Mouse (Mus musculus): Measurements from ENCODE around the gene Ncor1.
"Not testable (repeated sequence)": the region's sequence is repeated elsewhere in the genome, so short reads cannot be mapped to it uniquely, and the experiment has no call there.

Gene Ncor1

DNA sequence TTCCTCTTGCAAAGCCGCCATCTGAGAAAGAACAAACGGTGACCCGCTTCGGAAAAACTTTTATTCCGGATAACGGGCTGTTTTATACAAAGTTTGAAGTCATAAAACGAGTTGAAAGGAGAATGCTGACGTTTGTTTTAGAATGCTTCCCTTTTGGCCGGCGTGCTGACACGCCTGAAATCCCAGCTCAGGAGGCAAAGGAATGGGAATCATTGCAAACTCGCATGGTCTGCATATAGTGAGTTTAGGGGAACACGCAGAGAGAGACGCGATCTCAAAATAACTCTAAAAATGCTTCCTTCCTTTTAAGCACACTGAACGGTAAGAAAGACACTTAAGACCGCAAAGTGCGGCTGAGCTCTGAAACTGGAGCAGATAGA lies 460 bp downstream of the Ncor1 start:
- DNase-seq = no peak

DNA sequence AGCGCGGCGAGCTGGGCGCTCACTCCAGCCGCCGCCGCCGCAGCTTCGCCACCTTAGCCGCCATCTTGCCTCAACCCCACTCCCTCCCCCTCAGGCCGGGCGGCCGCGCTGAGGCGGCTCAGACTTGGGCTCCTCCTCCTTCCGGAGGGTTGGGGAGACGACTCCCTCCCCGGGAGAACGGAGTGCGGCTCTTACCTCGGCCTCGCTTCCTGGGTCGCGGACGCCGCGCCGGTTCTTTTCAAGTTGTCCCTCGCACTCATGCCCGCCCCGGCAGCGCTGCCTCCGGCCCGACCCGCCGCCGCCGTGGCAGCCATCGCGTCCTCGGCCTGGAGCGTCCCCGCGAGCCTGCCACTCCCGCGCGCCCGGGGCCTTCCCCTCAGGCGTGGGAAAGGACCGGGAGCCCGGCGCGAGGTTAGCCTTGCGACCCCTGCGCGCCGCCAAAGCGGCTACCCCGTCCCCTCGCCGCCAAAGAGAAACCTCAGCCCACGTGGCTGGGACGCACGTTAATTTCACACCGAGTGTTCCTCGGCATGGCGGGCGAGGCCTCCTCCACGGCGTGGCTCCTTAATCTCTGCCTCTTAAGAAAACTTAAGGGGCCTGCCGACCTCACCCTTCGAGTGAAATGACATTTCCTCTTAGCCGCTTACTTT lies 975 bp downstream of the Ncor1 start:
- DNase-seq = peak; percentile 89

DNA sequence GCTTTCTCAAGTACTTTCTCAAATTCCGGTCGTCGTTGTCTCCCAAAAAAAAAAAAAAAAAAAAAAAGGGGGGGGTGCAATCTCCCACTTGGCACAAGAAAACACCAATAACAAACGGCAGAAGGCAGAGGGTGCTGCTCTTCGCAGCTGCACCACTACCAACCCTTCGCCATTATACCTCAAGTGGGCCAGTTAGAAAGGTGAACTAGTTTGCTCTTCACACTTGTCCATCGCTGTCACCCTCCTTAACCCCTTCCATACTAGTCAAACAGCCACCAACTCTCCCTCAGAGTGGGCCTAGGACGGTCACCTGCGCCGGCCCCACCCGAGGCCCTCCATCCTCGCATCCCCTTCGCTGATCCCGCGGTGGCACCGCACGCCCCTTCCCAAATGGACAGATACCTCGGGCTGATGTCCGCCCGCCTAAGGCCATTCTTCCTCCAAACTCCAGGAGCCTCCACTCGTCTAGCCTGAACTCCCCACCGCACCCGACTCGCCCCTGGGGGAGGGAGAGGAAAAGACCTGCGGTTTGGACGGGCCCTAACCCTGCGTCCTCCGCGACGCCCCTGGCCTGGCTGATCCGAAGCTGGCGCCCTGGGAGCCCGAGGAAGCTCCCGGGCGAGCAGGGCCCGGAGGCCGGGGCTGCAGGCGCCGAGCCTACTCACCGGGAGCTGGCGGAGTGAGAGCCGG lies 1.7 kb downstream of the Ncor1 start:
- DNase-seq = peak; percentile 55 to 61

DNA sequence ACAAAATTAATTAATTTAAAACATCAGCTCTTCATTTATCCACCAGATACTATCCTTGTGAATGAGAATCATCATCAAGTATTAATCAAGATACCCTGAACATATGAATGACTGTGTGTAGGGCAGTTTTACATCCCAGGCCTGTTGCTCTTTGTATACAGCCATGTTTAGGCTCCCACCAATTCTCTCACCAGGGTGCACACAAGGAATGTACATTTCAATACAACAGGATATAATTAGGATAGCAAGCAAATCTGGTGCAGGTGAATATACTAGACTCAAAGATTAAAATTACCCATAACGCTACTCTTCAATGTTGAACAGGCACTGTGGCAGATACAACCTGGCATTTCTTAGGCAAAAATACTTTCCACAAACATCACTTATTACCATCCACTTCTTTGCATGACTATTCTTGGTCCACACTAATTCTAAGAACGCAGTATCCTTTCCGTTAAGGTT lies 2.3 kb downstream of the Ncor1 start:
- no peak for DNase-seq

DNA sequence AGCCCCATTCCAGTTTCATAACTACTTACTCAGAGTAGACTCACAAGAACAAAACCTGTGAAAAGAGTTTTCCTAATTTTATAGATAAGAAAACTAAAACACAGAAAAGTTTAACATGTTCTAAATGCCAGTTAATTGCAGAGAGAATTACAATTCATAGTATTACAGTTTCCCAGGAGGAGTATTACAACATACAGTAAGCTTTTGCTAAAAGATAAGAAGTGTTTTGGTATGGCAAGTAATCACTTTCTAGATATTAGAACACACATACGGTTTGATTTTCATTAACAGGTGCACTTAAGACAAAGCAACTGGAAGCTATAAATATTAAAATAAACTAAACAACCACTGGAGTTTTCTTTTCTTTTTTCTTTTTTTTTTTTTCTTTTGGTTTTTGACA lies 3.1 kb downstream of the Ncor1 start:
- DNase-seq = no peak

DNA sequence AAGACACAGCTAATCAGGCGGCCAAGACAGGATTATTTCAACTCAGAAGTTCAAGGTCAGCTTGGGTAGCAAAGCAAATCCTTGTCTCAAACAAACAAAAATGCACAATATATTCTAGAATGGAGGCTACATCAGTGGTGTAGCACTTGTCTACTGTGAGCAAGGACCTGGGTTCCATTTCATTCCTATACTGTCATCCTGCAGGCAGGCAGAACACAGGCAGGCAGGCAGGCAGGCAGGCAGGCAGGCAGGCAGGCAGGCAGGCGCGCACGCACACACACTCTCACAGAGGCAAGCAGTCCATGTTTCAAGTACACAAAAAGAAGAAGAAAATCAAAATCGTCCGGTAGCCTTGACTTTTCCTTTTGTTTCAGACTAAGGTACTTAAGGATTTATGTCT lies 9.4 kb downstream of the Ncor1 start:
- no peak for DNase-seq

DNA sequence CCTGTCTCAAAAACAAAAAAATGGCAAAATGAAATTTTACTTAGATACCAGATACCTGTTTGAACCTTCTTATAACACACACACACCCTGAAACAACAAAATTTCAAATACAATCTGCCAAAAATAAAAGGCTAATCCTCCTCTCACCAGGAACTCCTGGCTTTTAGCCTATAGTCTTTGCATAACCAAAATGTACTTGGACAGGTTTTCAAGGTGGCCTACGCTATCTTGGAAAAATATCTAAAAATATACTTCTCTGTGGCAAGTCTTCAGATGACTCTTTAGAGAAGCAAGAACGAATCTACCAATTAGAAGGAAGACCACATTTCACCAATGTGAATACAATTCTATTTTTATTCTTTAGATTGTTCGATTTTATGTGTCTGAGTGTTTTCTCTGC lies 12.5 kb downstream of the Ncor1 start:
- peak in 1 of 2 experiments; percentile 40 for DNase-seq

DNA sequence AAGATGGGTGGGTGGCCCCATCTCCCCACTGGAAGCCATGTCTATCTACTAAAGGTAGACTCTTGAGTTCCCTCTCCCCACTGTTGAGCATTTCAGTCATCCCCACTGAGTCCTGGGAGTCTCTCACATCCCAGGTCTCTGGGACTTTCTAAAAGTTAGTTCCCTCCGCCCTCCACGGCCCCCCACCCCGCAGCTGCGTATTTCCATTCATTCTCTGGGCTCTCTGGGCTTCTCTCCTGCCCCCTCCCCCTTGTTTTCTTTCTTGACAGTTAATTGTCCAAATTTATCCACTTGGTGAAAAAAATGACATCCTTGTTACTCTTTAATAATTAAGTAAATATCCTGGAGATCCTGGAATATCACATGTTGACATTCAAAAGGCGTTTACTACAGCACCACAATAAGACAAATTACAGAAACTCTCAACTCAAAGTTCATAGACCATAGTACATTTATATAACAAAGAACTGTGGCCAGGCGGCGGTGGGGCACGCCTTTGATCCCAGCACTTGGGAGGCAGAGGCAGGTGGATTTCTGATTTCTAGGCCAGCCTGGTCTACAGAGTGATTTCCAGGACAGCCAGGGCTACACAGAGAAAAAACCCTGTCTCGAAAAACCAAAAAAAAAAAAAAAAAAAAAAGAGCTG lies 17.5 kb downstream of the Ncor1 start:
- DNase-seq = no peak

DNA sequence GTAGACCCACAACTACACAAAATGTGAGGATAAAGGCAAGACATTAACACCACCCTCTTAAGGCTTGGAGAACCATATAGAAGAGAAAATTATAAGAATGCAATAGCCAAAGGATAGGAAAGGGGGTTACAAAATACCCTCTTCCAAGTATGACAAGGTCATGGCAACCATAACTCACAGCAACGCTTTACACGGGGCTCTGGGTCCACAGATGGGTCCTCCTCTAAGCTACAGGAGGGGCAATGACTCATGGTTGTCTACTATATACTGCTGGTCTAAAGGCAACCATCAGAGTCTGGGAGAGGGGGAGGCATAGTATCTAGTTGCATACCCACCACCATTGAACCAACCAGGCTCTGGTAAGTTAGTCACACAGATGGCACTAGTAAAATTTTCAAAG lies 26.1 kb downstream of the Ncor1 start:
- no peak for DNase-seq

DNA sequence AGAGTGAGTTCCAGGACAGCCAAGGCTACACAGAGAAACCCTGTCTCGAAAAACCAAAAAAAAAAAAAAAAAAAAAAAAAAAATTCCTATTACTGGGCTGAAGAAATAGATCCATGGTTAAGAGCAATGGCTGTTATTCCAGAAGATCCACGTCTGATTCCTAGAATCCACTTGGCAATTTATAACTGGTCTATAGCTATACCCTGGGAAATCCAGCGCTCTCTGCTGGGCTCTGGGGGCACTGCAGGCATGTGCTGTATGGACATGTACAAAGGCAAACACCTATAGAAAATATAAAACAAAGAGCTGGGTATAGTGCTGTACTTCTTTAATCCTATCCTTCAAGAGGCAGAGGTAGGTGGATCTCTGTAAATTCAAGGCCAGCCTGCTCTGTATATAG lies 31.2 kb downstream of the Ncor1 start:
- peak in 1 of 2 experiments; percentile 38 for DNase-seq

DNA sequence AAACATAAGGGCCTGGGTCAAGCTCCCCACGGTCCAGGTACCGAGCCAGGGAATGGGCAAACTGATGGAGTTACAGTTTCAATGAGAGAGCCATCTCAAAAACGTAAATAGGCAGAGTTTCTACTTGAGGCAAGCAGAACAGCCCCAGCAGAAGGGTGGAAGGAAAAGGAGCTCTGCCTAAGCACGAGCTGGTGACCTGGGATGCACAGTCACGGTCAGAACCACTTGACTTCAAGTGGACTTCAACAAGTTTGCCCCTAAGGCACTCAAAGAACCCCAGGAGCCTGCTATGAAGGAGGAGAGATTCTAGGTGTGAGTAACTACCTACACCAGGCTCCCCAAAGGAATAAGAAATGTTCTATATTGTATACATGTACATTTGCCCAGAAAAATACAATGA lies 32.1 kb downstream of the Ncor1 start:
- no peak for DNase-seq

DNA sequence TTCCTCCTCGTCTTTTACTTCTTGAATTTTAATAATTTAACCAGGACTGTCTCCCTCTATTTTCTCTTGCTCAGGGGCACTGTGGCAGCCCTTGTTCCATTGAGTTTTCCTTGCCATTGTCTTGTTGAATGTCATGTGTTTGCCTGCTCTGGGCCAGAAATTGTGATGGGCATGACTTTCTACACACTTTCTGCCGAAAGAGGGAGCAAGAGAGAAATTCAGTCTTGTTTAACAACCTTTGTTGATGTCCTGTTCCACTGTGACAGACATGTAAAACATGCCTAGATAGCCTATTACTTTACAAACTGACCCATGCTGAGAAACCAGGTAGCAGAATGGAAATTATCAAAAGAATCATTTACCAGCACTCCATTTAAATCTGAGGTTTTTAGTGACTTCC lies 33.8 kb downstream of the Ncor1 start:
- peak in 1 of 2 experiments; percentile 17 for DNase-seq

DNA sequence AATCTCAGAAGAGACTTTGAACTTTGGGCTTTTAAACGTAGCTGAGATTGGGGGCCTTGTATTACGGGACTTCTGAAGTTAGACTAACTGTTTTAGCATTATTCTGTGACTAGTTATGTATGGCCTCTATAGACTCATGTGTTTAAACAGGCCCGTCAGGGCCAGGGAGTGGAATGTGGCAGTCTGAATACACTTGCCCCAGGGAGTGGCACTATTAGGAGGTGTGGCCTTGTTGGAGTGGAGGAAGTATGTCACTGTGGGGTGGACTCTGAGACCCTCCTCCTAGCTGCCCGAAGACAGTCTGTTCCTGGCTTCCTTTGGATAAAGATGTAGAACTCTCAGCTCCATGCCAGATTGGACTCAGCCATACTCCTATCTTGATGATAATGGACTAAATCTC lies 43.3 kb downstream of the Ncor1 start:
- no peak for DNase-seq

DNA sequence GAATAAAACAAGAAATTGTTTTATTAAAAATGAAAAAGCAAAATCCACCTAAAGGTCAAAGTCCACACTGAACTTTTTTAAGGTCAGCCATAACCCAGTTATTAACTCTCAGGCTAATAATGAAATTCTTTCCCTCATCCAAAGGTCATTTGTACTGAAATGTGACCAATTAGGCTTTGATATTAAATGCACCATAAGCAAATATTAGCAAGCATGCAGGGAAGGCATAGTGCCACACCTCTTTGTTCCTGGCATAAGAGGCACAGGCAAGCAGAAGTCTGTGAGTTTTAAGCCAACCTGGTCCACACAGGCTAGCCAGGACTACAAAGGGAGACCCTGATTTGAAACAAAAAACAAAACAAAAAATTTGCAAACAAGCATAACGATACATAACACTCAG lies 48.7 kb downstream of the Ncor1 start:
- DNase-seq = no peak

DNA sequence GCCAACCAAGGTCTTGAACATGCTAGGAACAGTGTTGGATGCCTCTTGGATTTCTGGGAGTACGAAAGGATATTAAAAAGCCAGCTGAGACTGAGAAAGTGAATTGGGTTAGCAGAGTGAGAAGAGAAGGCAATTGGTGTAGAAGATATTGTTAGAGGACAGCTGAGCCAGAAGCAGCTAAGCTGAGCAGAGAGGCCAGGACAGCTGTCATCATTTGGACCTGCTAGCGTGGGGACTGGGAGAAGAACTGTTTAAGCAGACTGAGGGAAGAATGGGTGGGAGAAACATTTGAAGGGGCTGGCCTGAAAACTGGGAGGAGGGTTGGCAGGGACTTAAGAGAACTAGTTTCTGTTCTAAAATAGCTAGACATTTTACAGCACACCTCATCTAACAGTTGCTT lies 49.5 kb downstream of the Ncor1 start:
- no peak for DNase-seq

DNA sequence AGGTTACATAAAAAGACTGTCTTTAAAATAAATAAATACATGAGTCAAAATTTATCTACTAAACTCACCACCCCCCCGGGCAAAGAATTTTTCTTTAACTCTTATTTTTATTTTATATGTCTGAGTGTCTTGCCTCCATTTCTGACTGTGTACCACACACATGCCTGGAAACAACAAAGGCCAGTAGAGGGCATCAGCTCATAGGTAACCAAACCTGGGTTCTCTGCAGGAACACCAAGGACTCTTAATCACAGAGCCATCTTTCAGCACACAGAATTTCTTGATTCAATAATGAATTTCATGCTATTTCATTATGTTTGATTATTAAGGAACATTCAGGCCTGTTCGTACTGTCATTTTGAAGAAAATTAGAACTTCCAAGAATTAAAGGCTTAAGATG lies 61.9 kb downstream of the Ncor1 start:
- DNase-seq = peak; percentile 71 to 73

DNA sequence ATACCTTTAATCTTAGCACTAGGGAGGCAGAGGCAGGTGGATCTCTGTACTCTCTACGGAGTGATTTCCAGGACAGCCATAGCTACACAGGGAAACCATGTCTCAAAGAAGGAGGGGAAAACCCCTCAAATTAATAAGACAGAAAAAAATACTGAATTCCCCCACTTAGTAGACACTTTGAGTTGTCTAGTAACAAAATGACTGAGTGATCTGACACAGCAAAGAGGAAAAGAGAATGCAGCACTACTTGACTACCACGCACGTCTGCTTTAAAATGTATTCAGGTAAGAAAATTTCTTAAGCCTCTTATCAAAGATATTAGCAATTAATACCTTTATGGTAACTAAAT lies 70.0 kb downstream of the Ncor1 start:
- DNase-seq = no peak

DNA sequence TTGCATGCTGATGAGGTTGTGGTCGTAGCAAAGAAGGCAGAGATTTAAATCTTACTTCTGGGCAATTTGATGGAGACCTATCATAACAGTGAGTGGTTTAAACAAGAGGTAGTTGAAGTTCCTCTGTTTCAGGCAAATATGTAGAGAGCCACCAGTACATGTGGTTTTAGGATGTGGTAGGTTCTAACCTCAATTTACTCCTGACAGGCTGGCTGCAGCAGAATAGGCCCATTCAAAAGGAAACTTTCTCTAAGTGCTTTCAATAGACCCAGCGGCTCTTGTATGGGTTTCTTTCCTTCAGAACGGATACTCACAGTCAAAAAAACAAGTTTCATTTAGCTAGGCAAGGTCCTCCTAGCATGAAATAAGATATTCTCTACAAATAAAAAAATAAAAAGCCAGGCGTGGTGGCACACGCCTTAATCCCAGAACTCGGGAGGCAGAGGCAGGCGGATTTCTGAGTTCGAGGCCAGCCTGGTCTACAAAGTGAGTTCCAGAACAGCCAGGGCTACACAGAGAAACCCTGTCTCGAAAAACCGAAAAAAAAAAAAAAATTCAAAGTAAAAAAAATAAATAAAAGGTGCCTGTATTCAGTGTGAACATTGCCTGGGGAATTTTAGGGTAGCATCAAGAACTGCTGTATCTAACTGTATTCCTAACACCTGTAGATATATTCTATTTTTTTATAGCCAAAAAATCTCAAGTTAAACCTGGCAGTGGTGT lies 70.6 kb downstream of the Ncor1 start:
- no peak for DNase-seq

DNA sequence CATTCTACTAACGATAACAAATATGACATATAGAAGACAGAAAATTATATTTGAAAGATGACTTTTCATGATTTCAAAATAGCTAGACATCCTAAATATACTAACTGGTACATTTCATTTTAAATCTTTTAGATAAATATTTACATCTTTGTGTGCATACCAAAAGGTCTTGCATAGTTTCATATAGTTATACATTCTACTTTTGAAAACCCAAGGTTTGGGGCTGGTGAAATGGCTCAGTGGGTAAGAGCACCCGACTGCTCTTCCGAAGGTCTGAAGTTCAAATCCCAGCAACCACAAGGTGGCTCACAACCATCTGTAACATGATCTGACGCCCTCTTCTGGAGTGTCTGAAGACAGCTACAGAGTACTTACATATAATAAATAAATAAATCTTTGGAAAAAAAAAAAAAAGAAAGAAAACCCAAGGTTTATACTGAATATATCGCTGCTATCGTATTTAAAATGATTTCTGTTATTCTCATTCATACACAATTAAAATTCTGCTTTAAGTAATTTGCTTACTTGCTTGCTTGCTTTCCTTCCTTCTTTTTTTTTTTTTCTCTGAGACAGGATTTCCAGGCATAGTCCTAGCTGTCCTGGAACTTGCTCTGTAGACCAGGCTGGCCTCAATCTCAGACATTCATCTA lies 81.0 kb downstream of the Ncor1 start:
- not testable (repeated sequence) for DNase-seq

DNA sequence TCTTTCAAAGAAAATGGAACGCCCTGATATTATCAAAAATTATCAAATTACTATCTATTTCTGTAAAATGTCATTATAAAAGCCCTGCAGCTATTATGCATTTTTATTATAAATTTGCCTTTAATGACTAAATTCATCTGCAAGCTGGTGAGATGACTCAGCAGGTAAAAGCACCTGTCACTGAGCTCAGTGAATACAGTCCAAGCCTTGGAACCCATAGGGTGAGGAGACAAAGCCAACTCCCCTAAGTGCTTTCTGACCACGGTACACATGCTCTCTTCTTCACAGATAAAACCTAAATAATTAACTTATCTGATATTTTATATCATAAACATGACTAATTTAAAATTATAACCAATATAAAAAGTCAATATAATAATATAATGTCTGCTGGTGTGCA lies 86.6 kb downstream of the Ncor1 start:
- DNase-seq = peak in 1 of 2 experiments; percentile 40

DNA sequence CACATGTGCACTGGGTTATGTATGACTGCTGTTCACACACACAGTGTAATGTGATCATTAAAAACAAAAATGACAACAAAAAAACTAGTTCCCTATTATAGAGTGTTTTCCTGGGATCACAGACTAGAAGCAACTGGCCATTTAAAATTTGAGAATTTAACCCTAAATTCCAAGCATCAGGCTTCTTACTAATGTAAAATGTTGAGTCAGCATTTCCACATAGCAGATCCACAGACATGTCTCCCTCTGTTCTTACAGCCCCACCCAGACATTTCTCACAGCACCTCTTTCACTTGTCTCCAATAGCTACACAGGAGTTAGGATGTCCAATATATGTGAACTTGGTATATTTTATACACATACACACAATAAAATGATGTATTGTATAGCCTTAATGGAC lies 88.4 kb downstream of the Ncor1 start:
- DNase-seq = no peak

DNA sequence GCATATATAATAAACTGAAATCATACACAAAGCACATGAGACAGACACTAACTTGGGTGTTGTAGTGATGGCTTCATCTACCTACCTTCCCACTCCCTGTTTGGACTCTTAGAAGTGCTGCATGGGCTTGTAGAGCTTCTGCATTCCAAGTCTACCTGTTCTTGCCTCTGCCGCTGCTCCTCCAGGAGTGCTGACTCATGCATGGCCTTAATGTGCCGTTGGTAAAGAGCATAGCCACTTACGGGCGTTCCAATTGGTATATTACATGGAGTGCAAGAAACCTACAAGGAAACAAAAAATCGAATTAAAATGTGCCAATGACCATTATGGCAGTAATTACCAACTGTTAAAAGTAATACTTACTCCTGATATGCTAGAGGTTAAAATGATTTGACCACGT lies 91.5 kb downstream of the Ncor1 start:
- no peak for DNase-seq

DNA sequence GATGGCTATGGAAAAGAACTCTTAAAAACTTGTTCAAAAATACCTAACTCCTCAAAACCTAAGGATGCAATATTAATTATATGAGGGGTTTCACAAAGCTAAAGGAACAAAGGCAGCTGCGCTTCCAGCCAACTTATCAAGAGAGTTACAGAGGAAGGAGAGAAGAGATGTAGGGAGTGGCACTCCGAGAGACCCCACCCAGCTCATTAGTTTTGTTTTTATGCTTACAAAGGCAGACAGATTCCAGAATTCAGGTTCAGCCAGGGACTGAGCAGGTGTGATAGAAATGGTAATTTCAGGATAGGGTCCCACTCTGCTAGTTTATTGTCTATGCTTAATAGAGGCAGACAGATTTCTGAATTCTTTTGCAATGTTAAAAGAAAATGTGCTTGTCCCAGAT lies 103.1 kb downstream of the Ncor1 start:
- no peak for DNase-seq
